Mouse (Mus musculus) MEL (cell line): ENCODE data around the gene Dhrs7b. TPM values are rescaled to one million over a fixed set of nuclear protein-coding genes. Genes with fewer than 3 reads are reported as not detected.

Experiments used
- DNase-seq: peaks from one replicate; pipeline ENCODE4 v3.0.0; 2011; ENCODE audit warnings: low read depth, low spot score
- H3K27ac ChIP-seq: 2 replicates; pipeline ENCODE4 v1.5.1; 2012; ENCODE audit warnings: low read depth, mild to moderate bottlenecking, control low read depth, low read length, moderate library complexity; ENCODE audit not compliant: control insufficient read depth
- H3K27me3 ChIP-seq, 2 experiments: fragments of 150-350 bp in 1 of 2; sonication (generic) in 1 of 2; 2 replicates each; pipeline ENCODE4 v1.6.1; 2012; ENCODE audit warnings: low read length in 2 of 2, mild to moderate bottlenecking in 2 of 2, improper control_type of control experiment in 1 of 2, moderate library complexity in 1 of 2; ENCODE audit not compliant: insufficient read depth in 2 of 2, control insufficient read depth in 1 of 2
- H3K36me3 ChIP-seq, 2 experiments: 2 replicates each; pipeline ENCODE4 v1.6.1; 2012 to 2014; ENCODE audit warnings: low read length in 2 of 2, improper control_type of control experiment in 1 of 2, inconsistent platforms in 1 of 2, mild to moderate bottlenecking in 1 of 2; ENCODE audit not compliant: insufficient read depth in 2 of 2, control insufficient read depth in 1 of 2
- H3K4me1 ChIP-seq, 2 experiments: fragments of 150-350 bp in 1 of 2; sonication (generic) in 1 of 2; 2 replicates each; pipeline ENCODE4 v1.6.1; 2012; ENCODE audit warnings: low read length in 2 of 2, improper control_type of control experiment in 1 of 2, mild to moderate bottlenecking in 1 of 2; ENCODE audit not compliant: insufficient read depth in 2 of 2, control insufficient read depth in 1 of 2
- H3K4me3 ChIP-seq, 2 experiments: fragments of 150-350 bp in 1 of 2; sonication (generic) in 1 of 2; 2 replicates each; pipeline ENCODE4 v1.5.1; 2012; ENCODE audit warnings: low read depth in 2 of 2, low read length in 2 of 2, mild to moderate bottlenecking in 2 of 2, moderate library complexity in 2 of 2, control low read depth in 1 of 2, improper control_type of control experiment in 1 of 2; ENCODE audit not compliant: control insufficient read depth in 1 of 2, insufficient read depth in 1 of 2
- H3K79me2 ChIP-seq: 2 replicates; pipeline ENCODE4 v1.6.1; 2012; ENCODE audit warnings: mild to moderate bottlenecking, low read length, moderate library complexity; ENCODE audit not compliant: control insufficient read depth, poor library complexity, insufficient read depth
- H3K9ac ChIP-seq: 2 replicates; pipeline ENCODE4 v1.6.1; 2012; ENCODE audit warnings: low read depth, mild to moderate bottlenecking, control low read depth, low read length, moderate library complexity; ENCODE audit not compliant: control insufficient read depth, poor library complexity, severe bottlenecking
- H3K9me3 ChIP-seq: fragments of 150-350 bp; sonication (generic); replicated peaks from 2 replicates; pipeline ENCODE4 v1.6.1; 2012; ENCODE audit warnings: mild to moderate bottlenecking, low read length, improper control_type of control experiment, moderate library complexity; ENCODE audit not compliant: insufficient read depth
- BHLHE40 ChIP-seq: IDR thresholded peaks from 2 replicates; pipeline ENCODE4 v1.6.1; 2012; ENCODE audit warnings: low read depth, mild to moderate bottlenecking, inconsistent platforms, low read length, improper control_type of control experiment, borderline replicate concordance
- CHD1 ChIP-seq: IDR thresholded peaks from 2 replicates; pipeline ENCODE4 v1.6.1; 2012; ENCODE audit warnings: low read depth, mild to moderate bottlenecking, inconsistent platforms, low read length, improper control_type of control experiment
- CHD2 ChIP-seq: IDR thresholded peaks from 2 replicates; pipeline ENCODE4 v1.6.1; 2011; ENCODE audit warnings: low read length, improper control_type of control experiment
- CTCF ChIP-seq, 3 experiments: IDR thresholded peaks in 2 of 3; conservative IDR thresholded peaks in 1 of 3; 2 replicates each; pipeline ENCODE4 v1.5.1; 2011 to 2012; ENCODE audit warnings: low read length in 3 of 3, low read depth in 2 of 3, mild to moderate bottlenecking in 2 of 3, improper control_type of control experiment in 1 of 3, inconsistent platforms in 1 of 3, mixed read lengths in 1 of 3, moderate library complexity in 1 of 3; ENCODE audit not compliant: control insufficient read depth in 1 of 3, insufficient read depth in 1 of 3, poor library complexity in 1 of 3, severe bottlenecking in 1 of 3
- ELF1 ChIP-seq: IDR thresholded peaks from 2 replicates; pipeline ENCODE4 v1.6.1; 2014; ENCODE audit warnings: low read depth, mild to moderate bottlenecking, inconsistent platforms, low read length, improper control_type of control experiment, moderate library complexity
- EP300 ChIP-seq, 2 experiments: IDR thresholded peaks; 2 replicates each; pipeline ENCODE4 v1.6.1; 2011; ENCODE audit warnings: improper control_type of control experiment in 2 of 2, low read length in 2 of 2, low read depth in 1 of 2, mild to moderate bottlenecking in 1 of 2
- GABPA ChIP-seq: IDR thresholded peaks from 2 replicates; pipeline ENCODE4 v1.6.1; 2012; ENCODE audit warnings: low read depth, mild to moderate bottlenecking, inconsistent platforms, low read length, improper control_type of control experiment, moderate library complexity
- GATA1 ChIP-seq: IDR thresholded peaks from 2 replicates; pipeline ENCODE4 v1.6.1; 2011; ENCODE audit warnings: low read depth, low read length, improper control_type of control experiment
- HCFC1 ChIP-seq: IDR thresholded peaks from 2 replicates; pipeline ENCODE4 v1.6.1; 2012; ENCODE audit warnings: low read depth, mild to moderate bottlenecking, inconsistent platforms, low read length, improper control_type of control experiment, moderate library complexity
- KAT2A ChIP-seq: conservative IDR thresholded peaks from 2 replicates; pipeline ENCODE4 v1.6.1; 2012; ENCODE audit warnings: low read depth, low read length, improper control_type of control experiment, inconsistent platforms
- MAFK ChIP-seq: IDR thresholded peaks from 2 replicates; pipeline ENCODE4 v1.6.1; 2011; ENCODE audit warnings: low read depth, mild to moderate bottlenecking, low read length, improper control_type of control experiment, borderline replicate concordance
- MEF2A ChIP-seq: IDR thresholded peaks from 2 replicates; pipeline ENCODE4 v1.6.1; 2014; ENCODE audit warnings: low read depth, mild to moderate bottlenecking, inconsistent platforms, low read length, improper control_type of control experiment; ENCODE audit not compliant: poor library complexity, insufficient replicate concordance, severe bottlenecking; ENCODE audit errors: extremely low read depth
- MYB ChIP-seq: IDR thresholded peaks from 2 replicates; pipeline ENCODE4 v1.6.1; 2011; ENCODE audit warnings: mild to moderate bottlenecking, low read depth, low read length, improper control_type of control experiment
- MYC ChIP-seq: IDR thresholded peaks from 2 replicates; pipeline ENCODE4 v1.6.1; 2011; ENCODE audit warnings: low read depth, mild to moderate bottlenecking, low read length, improper control_type of control experiment, moderate library complexity
- NELFE ChIP-seq: IDR thresholded peaks from 2 replicates; pipeline ENCODE4 v1.6.1; 2011; ENCODE audit warnings: low read depth, low read length, improper control_type of control experiment
- NRF1 ChIP-seq: IDR thresholded peaks from 2 replicates; pipeline ENCODE4 v1.6.1; 2014; ENCODE audit warnings: low read depth, mild to moderate bottlenecking, inconsistent platforms, low read length, improper control_type of control experiment, moderate library complexity; ENCODE audit not compliant: poor library complexity, insufficient read depth, severe bottlenecking
- RAD21 ChIP-seq: IDR thresholded peaks from 2 replicates; pipeline ENCODE4 v1.6.1; 2011; ENCODE audit warnings: mild to moderate bottlenecking, low read depth, low read length, improper control_type of control experiment
- RCOR1 ChIP-seq: IDR thresholded peaks from 2 replicates; pipeline ENCODE4 v1.6.1; 2012; ENCODE audit warnings: low read depth, mild to moderate bottlenecking, inconsistent platforms, low read length, improper control_type of control experiment
- TBP ChIP-seq: IDR thresholded peaks from 2 replicates; pipeline ENCODE4 v1.8.0; 2011; ENCODE audit warnings: low read depth, low read length, improper control_type of control experiment
- UBTF ChIP-seq: IDR thresholded peaks from 2 replicates; pipeline ENCODE4 v1.6.1; 2012; ENCODE audit warnings: low read depth, mild to moderate bottlenecking, inconsistent platforms, low read length, improper control_type of control experiment, moderate library complexity, borderline replicate concordance; ENCODE audit not compliant: insufficient read depth
- USF1 ChIP-seq: IDR thresholded peaks from 2 replicates; pipeline ENCODE4 v1.6.1; 2014; ENCODE audit warnings: low read depth, mild to moderate bottlenecking, inconsistent platforms, low read length, improper control_type of control experiment, moderate library complexity
- USF2 ChIP-seq, 2 experiments: IDR thresholded peaks; 2 replicates each; pipeline ENCODE4 v1.6.1; 2011 to 2012; ENCODE audit warnings: improper control_type of control experiment in 2 of 2, low read length in 2 of 2, borderline replicate concordance in 1 of 2, inconsistent platforms in 1 of 2, low read depth in 1 of 2, mild to moderate bottlenecking in 1 of 2; ENCODE audit not compliant: insufficient read depth in 1 of 2
- ZC3H11A ChIP-seq: IDR thresholded peaks from 2 replicates; pipeline ENCODE4 v1.6.1; 2012; ENCODE audit warnings: low read depth, mild to moderate bottlenecking, inconsistent platforms, low read length, improper control_type of control experiment
- ZKSCAN1 ChIP-seq: IDR thresholded peaks from 2 replicates; pipeline ENCODE4 v1.6.1; 2012; ENCODE audit warnings: low read depth, mild to moderate bottlenecking, inconsistent platforms, low read length, improper control_type of control experiment, moderate library complexity
- polyA plus RNA-seq, 2 experiments: library from polyadenylated mRNA; stranded (reverse) in 1 of 2; unstranded in 1 of 2; fragments of >175 nt in 1 of 2; fragments of >200 nt in 1 of 2; gene quantifications; 2 replicates each; pipeline versions ENCODE4 v1.2.1 to v1.2.4; 2012; ENCODE audit warnings: low replicate concordance in 2 of 2, low read depth in 1 of 2; ENCODE audit not compliant: insufficient read length in 2 of 2, insufficient read depth in 1 of 2, missing spikeins in 1 of 2
- total RNA-seq: library from RNA; depleted of rRNA; stranded (reverse); fragments of 300-350 nt; gene quantifications from 2 replicates; pipeline ENCODE4 v1.2.3, GENCODE M21; 2012

Dhrs7b gene
- total and polyA plus RNA-seq, 3 experiments, result 49.5 to 94.7 (median 81.5) TPM

DNA sequence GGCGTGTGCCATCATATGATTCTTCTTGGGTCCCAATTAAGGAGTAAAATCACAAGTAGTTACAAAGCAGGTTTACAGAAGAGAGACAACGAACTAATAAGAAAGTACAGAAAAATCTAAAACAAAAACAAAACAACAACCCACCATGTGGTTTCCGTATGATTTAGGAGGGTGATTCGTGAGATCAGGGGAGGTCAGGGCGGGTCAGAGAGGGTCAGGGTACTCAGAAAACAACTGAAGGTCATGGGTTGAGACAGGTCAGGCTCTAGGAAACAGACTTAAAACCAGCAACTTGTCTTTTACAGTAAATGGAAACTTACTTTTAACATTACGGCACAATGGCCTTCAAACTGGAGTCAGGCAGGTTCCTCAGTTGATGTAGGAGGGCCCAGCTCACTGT is 59.9 kb downstream of the Dhrs7b start:
- TF ChIP-seq BHLHE40 (no peak), CHD2 (no peak), CTCF (IDR thresholded peaks at IDR 0.05 in 2 of 3, conservative IDR thresholded peaks at IDR 0.05 in 1 of 3; ENCODE audit: control insufficient read depth in 1 of 3, insufficient read depth in 1 of 3, low read depth in 2 of 3, low read length in 3 of 3, poor library complexity in 1 of 3, severe bottlenecking in 1 of 3) (no peak), ZKSCAN1 (no peak), KAT2A (no peak), MAFK (no peak), RAD21 (no peak), NRF1 (no peak), USF2 (IDR thresholded peaks at IDR 0.05; ENCODE audit: borderline replicate concordance in 1 of 2, insufficient read depth in 1 of 2, low read depth in 1 of 2, low read length in 2 of 2) (no peak), NELFE (no peak), CHD1 (no peak), ZC3H11A (no peak), ELF1 (no peak), MYC (no peak), USF1 (no peak), GABPA (no peak), RCOR1 (no peak), MYB (no peak)
- no peak overlapping the region for H3K4me3 ChIP-seq

GRCm38 (mm10) chr11:60890744-60891143 is 60.3 kb downstream of the Dhrs7b start:
- TF ChIP-seq KAT2A (no peak), MYB (no peak), NELFE (no peak), TBP (no peak), GABPA (no peak), ELF1 (no peak), MEF2A (no peak), UBTF (no peak), GATA1 (no peak), HCFC1 (no peak), EP300 (IDR thresholded peaks at IDR 0.05; ENCODE audit: low read depth in 1 of 2, low read length in 2 of 2) (no peak)

More for the DNA sequence above, 59.9 kb downstream of the Dhrs7b start:
- Histone ChIP-seq H3K9me3 (no peaks in the 10 kb centered on the region), H3K27me3 (no peaks in the 10 kb centered on the region; a peak in 1 of 4 replicates), H3K79me2 (no peaks in the 10 kb centered on the region), H3K36me3 (no peaks in the 10 kb centered on the region), H3K9ac (no peak overlapping the region), H3K4me1 (no peaks in the 10 kb centered on the region), H3K27ac (no peak overlapping the region)
- no peak for DNase-seq

More at GRCm38 (mm10) chr11:60890744-60891143, 60.3 kb downstream of the Dhrs7b start:
- DNase-seq, result no peak
- no peak overlapping the region for H3K4me3 ChIP-seq
- H3K27ac ChIP-seq, result no peak overlapping the region
- no peaks in the 10 kb centered on the region for H3K79me2 ChIP-seq
- no peaks in the 10 kb centered on the region; a peak in 2 of 4 replicates for H3K27me3 ChIP-seq
- no peaks in the 10 kb centered on the region for H3K9me3 ChIP-seq
- H3K4me1 ChIP-seq, result no peaks in the 10 kb centered on the region
- no peaks in the 10 kb centered on the region for H3K36me3 ChIP-seq
- no peak overlapping the region for H3K9ac ChIP-seq
